Mouse (Mus musculus) cortical plate, adult 2 months (tissue): ENCODE measurements around the gene Adat1.

ENCODE experiments used
- CTCF ChIP-seq: fragments of 200-500 bp; IDR thresholded peaks from 2 replicates; pipeline ENCODE4 v1.5.1; 2011; ENCODE audit warnings: mild to moderate bottlenecking, control low read depth, low read length; ENCODE audit not compliant: insufficient read depth; ENCODE audit errors: extremely low read depth
- POLR2A ChIP-seq: fragments of 200-500 bp; IDR thresholded peaks from 2 replicates; pipeline ENCODE4 v1.6.1; 2011; ENCODE audit warnings: mild to moderate bottlenecking, low read length, control low read depth; ENCODE audit not compliant: insufficient read depth; ENCODE audit errors: extremely low read depth

DNA sequence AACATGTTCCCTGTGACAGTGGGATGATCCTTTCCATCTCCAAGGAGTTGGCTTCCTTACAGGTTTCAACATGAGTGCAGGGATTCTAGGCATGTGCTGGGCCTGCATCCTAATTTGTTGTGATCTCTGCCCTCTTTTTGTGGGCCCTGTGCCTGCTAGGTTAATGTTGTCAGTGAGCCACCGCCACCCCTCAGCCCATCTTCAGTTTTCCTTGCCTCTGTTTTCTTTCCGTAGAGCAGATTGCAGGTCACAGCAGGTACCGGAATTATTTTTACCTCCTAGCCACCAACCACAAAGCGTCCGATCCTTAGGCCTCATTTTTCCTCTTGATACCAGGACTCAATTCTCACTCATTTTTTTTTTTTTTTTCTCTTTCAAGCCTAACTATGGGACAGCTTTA lies 40.2 kb downstream of the Adat1 start:
- TF ChIP-seq POLR2A (no peak), CTCF (no peak)
